Mouse (Mus musculus) skeletal muscle tissue, adult 2 months (tissue): ENCODE measurements around the gene Zfp451.

ENCODE experiments used
- DNase-seq: peaks from one replicate; pipeline ENCODE4 v3.0.0-alpha.2; 2012; ENCODE audit warnings: low read depth, low spot score

Zfp451 gene

GRCm38 (mm10) chr1:33717636-33718035, 96.8 kb downstream of the Zfp451 start:
- DNase-seq, result no peak

GRCm38 (mm10) chr1:33714796-33715195, 99.6 kb downstream of the Zfp451 start:
- no peak for DNase-seq

DNA sequence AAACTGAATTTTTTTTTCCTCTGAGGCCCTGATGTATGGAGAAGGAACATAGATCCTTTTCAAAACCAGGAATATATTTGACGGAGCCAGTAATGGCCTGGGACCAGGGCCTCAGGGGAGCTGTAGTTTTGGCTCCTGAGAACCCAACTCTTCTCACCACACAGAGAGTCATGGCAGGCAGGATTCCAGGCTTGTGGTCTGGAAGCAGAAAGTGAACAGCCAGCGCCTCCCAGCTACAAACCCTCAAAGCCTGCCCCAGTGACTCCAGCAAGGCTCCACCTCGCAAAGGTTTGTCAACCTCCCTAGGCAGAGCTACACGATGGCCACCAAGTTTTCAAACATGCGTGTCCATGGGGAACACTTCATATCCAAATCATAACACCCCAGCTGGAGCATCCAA, 102.4 kb downstream of the Zfp451 start:
- DNase-seq, result no peak
